Mouse (Mus musculus): ENCODE results near the gene Rora. TPM values are rescaled to one million over a fixed set of nuclear protein-coding genes. Genes with fewer than 3 reads are reported as not detected.
A peak's percentile ranks its signal among the peaks of the same experiment; 100 is the strongest.

Gene Rora
- polyA plus RNA-seq, 1 experiment from 2014 or later = 9.4 TPM

- Histone ChIP-seq H3K4me2 (replicated peaks; ENCODE audit: low read depth, low read length) (no peak overlapping the region), H3K9ac (replicated peaks; ENCODE audit: low read length) (no peak overlapping the region), H3K27ac (ENCODE audit: low read length) (no peak overlapping the region), H3K4me3 (ENCODE audit: low read length) (no peak overlapping the region), H3K9me3 (ENCODE audit: low read length) (no peaks in the 10 kb centered on the region), H3K36me3 (ENCODE audit: insufficient read depth, low read length) (no peaks in the 10 kb centered on the region), H3K27me3 (ENCODE audit: insufficient read depth, low read length) (no peaks in the 10 kb centered on the region), H3K4me1 (ENCODE audit: insufficient read depth, low read length) (no peaks in the 10 kb centered on the region)
- ATAC-seq (ENCODE audit: low FRiP score, low TSS enrichment) = no peak
- WGBS = 51% methylated on average over 10 of the region's 10 CpGs
Measured at GRCm38 (mm10) chr9:69274766-69275485, 621.3 kb downstream of the Rora start.

- Histone ChIP-seq H3K27me3 (ENCODE audit: insufficient read depth, low read length) (no peaks in the 10 kb centered on the region), H3K4me3 (ENCODE audit: low read length) (no peak overlapping the region), H3K36me3 (ENCODE audit: insufficient read depth, low read length) (no peaks in the 10 kb centered on the region), H3K27ac (ENCODE audit: low read length) (no peak overlapping the region), H3K9me3 (ENCODE audit: low read length) (no peaks in the 10 kb centered on the region), H3K4me1 (ENCODE audit: insufficient read depth, low read length) (no peaks in the 10 kb centered on the region), H3K9ac (replicated peaks; ENCODE audit: low read length) (no peak overlapping the region), H3K4me2 (replicated peaks; ENCODE audit: low read depth, low read length) (no peak overlapping the region)
- WGBS = 75% methylated on average over 10 of the region's 10 CpGs
- no peak for ATAC-seq (ENCODE audit: low FRiP score, low TSS enrichment)
Measured at GRCm38 (mm10) chr9:69277256-69277655, 623.7 kb downstream of the Rora start.

DNA sequence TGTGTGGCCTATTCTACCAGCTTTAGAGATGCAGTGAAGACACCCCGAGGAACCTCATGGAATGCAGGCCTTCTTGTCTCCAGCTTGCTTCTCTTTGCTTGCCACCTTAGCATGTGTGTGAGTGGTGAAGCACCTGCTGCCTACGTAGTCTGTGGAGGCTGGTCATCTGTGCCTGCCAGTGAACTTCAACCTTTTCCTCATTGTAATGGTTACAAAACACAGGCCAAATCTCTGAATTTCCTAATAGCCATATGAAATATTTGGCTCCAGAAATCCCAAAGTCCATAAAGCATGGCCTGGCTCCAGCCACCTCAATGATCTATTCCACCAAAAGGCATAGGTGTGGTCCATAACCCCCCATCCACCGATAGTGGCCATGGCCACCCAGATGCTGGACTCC is 631.4 kb downstream of the Rora start:
- H3K36me3 ChIP-seq (ENCODE audit: insufficient read depth, low read length) = no peaks in the 10 kb centered on the region
- ATAC-seq (ENCODE audit: low FRiP score, low TSS enrichment) = no peak
- H3K27ac ChIP-seq (ENCODE audit: low read length) = no peak overlapping the region
- H3K27me3 ChIP-seq (ENCODE audit: insufficient read depth, low read length) = no peaks in the 10 kb centered on the region
- H3K9ac ChIP-seq (replicated peaks; ENCODE audit: low read length) = no peak overlapping the region
- H3K9me3 ChIP-seq (ENCODE audit: low read length) = no peaks in the 10 kb centered on the region
- H3K4me1 ChIP-seq (ENCODE audit: insufficient read depth, low read length) = peaks cover 5% of the 10 kb centered on the region
- WGBS = 93% methylated on average over 3 of the region's 3 CpGs
- H3K4me3 ChIP-seq (ENCODE audit: low read length) = no peak overlapping the region
- H3K4me2 ChIP-seq (replicated peaks; ENCODE audit: low read depth, low read length) = no peak overlapping the region

- Histone ChIP-seq H3K9ac (replicated peaks; ENCODE audit: low read length) (no peak overlapping the region), H3K4me3 (ENCODE audit: low read length) (no peak overlapping the region), H3K4me1 (ENCODE audit: insufficient read depth, low read length) (peaks cover 18% of the 10 kb centered on the region), H3K36me3 (ENCODE audit: insufficient read depth, low read length) (no peaks in the 10 kb centered on the region), H3K9me3 (ENCODE audit: low read length) (no peaks in the 10 kb centered on the region), H3K27me3 (ENCODE audit: insufficient read depth, low read length) (peaks cover 4% of the 10 kb centered on the region; the same call in 1 of the 2 replicates), H3K4me2 (replicated peaks; ENCODE audit: low read depth, low read length) (no peak overlapping the region), H3K27ac (ENCODE audit: low read length) (no peak overlapping the region)
- 72% methylated on average over 1 of the region's 1 CpGs for WGBS
- no peak for ATAC-seq (ENCODE audit: low FRiP score, low TSS enrichment)
Measured at GRCm38 (mm10) chr9:69288113-69288512, 634.5 kb downstream of the Rora start.

DNA sequence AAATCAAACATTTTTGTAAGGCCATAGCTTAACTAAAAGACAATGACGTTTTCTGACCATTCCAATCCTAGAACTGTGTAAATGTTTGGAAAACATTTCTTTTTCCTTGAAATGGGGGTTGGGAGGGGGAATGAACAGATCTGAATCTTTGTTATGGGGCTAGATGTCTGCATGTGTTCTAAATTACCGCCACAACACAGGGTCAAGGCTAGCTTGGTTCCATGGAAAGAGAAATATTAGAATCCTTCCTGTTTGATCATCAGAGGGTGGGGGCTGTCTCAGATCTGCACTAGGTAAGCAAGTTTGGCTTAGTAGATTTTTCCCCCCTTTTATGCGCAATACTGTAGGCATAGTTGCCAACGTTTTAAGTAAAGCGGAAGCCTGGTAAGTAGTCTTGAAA is 635.0 kb downstream of the Rora start:
- H3K4me1 ChIP-seq (ENCODE audit: insufficient read depth, low read length) = peaks cover 18% of the 10 kb centered on the region
- no peak overlapping the region for H3K4me2 ChIP-seq (replicated peaks; ENCODE audit: low read depth, low read length)
- no peaks in the 10 kb centered on the region for H3K9me3 ChIP-seq (ENCODE audit: low read length)
- no peak overlapping the region for H3K4me3 ChIP-seq (ENCODE audit: low read length)
- H3K36me3 ChIP-seq (ENCODE audit: insufficient read depth, low read length) = no peaks in the 10 kb centered on the region
- WGBS = 49% methylated on average over 5 of the region's 5 CpGs
- no peak for ATAC-seq (ENCODE audit: low FRiP score, low TSS enrichment)
- H3K27ac ChIP-seq (ENCODE audit: low read length) = no peak overlapping the region
- H3K27me3 ChIP-seq (ENCODE audit: insufficient read depth, low read length) = peaks cover 5% of the 10 kb centered on the region; the same call in 1 of the 2 replicates
- H3K9ac ChIP-seq (replicated peaks; ENCODE audit: low read length) = no peak overlapping the region

DNA sequence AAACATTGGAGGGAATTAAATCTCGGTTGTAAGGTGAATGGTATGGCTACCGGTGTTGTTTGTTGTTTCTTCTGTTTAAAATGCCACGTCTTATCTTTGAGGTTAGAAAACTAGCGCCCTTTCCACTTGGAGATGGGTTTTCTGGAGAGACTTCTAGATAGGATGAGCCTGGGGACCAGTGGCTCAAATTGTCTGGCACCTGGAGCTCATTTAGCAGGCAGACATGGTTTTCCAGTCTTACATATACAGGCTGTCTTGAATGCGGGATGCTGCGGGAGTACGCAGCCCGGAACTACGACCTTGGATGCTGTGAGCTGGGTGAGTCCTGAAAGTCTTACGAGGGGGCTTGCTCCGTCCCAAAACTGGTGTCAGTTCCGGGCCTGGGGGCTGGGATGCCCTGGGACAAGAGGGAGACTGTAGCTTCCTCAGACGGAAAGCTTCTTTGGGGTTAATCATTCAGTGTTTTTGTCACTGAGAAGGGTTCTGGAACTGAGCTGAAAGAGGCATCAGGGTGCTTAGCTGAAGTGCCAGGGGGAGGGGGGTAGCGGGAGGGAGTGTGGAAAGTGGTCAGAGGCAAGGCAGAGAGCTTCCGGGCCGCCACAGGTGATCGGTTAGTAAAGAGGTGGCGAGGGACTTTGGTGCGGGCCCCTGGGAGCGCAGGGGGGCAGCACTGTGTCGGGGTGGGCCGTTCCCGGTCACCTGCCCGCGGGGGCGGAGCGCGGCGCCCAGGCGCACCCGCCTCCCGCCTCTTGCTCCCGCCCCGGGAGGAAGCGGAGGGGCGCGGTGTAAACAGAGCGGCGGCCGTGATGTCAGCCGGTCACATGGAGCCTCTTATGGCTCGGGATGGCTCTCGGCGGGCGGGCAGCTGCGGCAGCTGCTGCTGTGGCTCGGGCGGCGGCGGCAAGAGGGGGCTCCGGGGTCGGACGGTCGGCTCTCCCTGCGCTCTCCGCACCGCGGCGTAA is 635.8 kb downstream of the Rora start:
- H3K4me1 ChIP-seq (ENCODE audit: insufficient read depth, low read length) = peaks cover 18% of the 10 kb centered on the region
- H3K27ac ChIP-seq (ENCODE audit: low read length) = peak overlapping the region; percentile 80
- H3K36me3 ChIP-seq (ENCODE audit: insufficient read depth, low read length) = no peaks in the 10 kb centered on the region
- peak overlapping the region; percentile 80 for H3K4me3 ChIP-seq (ENCODE audit: low read length)
- peak overlapping the region; percentile 72 for H3K9ac ChIP-seq (replicated peaks; ENCODE audit: low read length)
- H3K9me3 ChIP-seq (ENCODE audit: low read length) = no peaks in the 10 kb centered on the region
- peaks cover 8% of the 10 kb centered on the region; the same call in 1 of the 2 replicates for H3K27me3 ChIP-seq (ENCODE audit: insufficient read depth, low read length)
- H3K4me2 ChIP-seq (replicated peaks; ENCODE audit: low read depth, low read length) = peak overlapping the region; percentile 97
- peak; percentile 96 for ATAC-seq (ENCODE audit: low FRiP score, low TSS enrichment)
- under 1% methylated on average over 45 of the region's 59 CpGs for WGBS

DNA sequence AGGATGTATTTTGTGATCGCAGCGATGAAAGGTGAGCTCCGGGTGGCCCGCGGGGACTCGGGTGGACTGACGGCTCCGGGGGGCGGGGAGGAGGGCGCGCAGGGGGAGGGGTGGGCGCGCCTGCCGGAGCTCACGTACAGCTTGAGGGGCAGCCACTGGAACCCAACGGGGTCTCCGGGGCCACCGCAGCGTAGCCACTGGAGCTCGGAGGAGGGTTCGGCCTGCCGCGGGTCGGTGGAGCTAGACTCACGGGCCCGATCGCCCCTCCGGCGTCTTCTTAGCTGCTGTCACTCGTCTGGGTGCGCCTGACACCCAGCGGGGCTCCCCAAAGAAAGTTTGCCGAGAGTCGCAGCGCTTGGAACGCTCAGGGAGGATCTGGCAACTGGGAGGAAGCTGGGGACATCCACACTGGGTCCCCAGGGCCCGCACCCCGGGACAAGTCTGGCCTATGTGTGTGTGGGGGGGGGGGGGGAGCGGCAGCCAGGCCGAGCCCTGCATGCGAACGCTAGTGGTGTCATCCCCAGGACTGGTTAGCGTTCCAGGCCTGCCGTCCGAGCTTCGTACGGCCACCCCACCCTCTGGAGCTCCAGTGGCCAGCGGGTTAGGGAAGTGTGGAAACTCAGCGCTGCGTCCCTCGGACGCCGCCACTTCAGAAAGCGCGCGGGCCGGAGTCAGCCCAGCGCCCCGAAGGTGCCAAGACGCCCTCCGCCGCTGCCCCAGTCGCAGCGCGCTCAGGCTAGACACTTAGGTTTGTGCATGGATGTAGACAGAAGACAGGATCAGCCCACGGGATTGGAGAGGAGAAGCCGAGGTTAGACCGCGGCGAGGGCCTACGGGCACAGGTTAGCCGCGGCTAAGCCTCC is 636.7 kb downstream of the Rora start:
- H3K36me3 ChIP-seq (ENCODE audit: insufficient read depth, low read length) = no peaks in the 10 kb centered on the region
- peak overlapping the region; percentile 97 for H3K4me2 ChIP-seq (replicated peaks; ENCODE audit: low read depth, low read length)
- H3K4me3 ChIP-seq (ENCODE audit: low read length) = peak overlapping the region; percentile 80
- H3K27ac ChIP-seq (ENCODE audit: low read length) = peak overlapping the region; percentile 54
- under 1% methylated on average over 67 of the region's 73 CpGs for WGBS
- peak overlapping the region; percentile 72 for H3K9ac ChIP-seq (replicated peaks; ENCODE audit: low read length)
- peaks cover 18% of the 10 kb centered on the region for H3K4me1 ChIP-seq (ENCODE audit: insufficient read depth, low read length)
- no peaks in the 10 kb centered on the region for H3K9me3 ChIP-seq (ENCODE audit: low read length)
- peak; percentile 65 for ATAC-seq (ENCODE audit: low FRiP score, low TSS enrichment)
- H3K27me3 ChIP-seq (ENCODE audit: insufficient read depth, low read length) = peaks cover 8% of the 10 kb centered on the region; the same call in 1 of the 2 replicates

- no peak overlapping the region for H3K27ac ChIP-seq (ENCODE audit: low read length)
- ATAC-seq (ENCODE audit: low FRiP score, low TSS enrichment) = no peak
Measured at GRCm38 (mm10) chr9:69290881-69291450, 637.4 kb downstream of the Rora start.

DNA sequence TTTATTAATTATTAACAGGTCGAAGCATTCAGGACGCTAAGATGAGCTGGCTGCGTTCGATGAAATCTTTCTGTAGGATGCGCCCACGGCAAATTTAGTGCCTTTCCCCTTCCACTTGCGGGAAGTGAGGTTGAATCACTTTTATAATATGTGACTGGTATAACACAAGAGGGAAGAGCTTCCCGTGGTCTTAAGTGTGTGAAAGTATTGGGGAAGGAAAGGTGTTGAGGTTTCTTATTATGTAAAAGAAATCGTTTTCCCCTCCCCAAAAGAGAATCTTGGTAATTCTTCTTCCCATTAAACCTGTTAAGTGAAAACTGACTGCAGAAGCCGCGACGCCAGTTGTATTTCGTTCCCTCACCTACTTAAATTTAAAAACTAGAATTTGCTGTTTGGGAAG is 637.9 kb downstream of the Rora start:
- Histone ChIP-seq H3K9me3 (ENCODE audit: low read length) (no peaks in the 10 kb centered on the region), H3K27me3 (ENCODE audit: insufficient read depth, low read length) (peaks cover 8% of the 10 kb centered on the region; the same call in 1 of the 2 replicates), H3K36me3 (ENCODE audit: insufficient read depth, low read length) (no peaks in the 10 kb centered on the region), H3K4me1 (ENCODE audit: insufficient read depth, low read length) (peaks cover 18% of the 10 kb centered on the region), H3K4me2 (replicated peaks; ENCODE audit: low read depth, low read length) (peak overlapping the region; percentile 97), H3K27ac (ENCODE audit: low read length) (no peak overlapping the region), H3K4me3 (ENCODE audit: low read length) (peak overlapping the region; percentile 80), H3K9ac (replicated peaks; ENCODE audit: low read length) (peak overlapping the region; percentile 72)
- WGBS = 17% methylated on average over 13 of the region's 13 CpGs
- ATAC-seq (ENCODE audit: low FRiP score, low TSS enrichment) = no peak

More at GRCm38 (mm10) chr9:69290881-69291450, 637.4 kb downstream of the Rora start:
- Histone ChIP-seq H3K9ac (replicated peaks; ENCODE audit: low read length) (peak overlapping the region; percentile 72), H3K27me3 (ENCODE audit: insufficient read depth, low read length) (peaks cover 8% of the 10 kb centered on the region; the same call in 1 of the 2 replicates), H3K36me3 (ENCODE audit: insufficient read depth, low read length) (no peaks in the 10 kb centered on the region), H3K4me1 (ENCODE audit: insufficient read depth, low read length) (peaks cover 18% of the 10 kb centered on the region), H3K9me3 (ENCODE audit: low read length) (no peaks in the 10 kb centered on the region), H3K4me3 (ENCODE audit: low read length) (peak overlapping the region; percentile 80), H3K4me2 (replicated peaks; ENCODE audit: low read depth, low read length) (peak overlapping the region; percentile 97)
- 1% methylated on average over 29 of the region's 29 CpGs for WGBS

All from kidney, embryonic 16.5 days (tissue).